Mouse (Mus musculus) MN1 (cell line): ENCODE data around the gene Pcsk4.

Experiments
- DNase-seq: peaks from one replicate; pipeline ENCODE4 v3.0.0-alpha.2; 2016; ENCODE audit warnings: low spot score

Pcsk4 gene

DNA sequence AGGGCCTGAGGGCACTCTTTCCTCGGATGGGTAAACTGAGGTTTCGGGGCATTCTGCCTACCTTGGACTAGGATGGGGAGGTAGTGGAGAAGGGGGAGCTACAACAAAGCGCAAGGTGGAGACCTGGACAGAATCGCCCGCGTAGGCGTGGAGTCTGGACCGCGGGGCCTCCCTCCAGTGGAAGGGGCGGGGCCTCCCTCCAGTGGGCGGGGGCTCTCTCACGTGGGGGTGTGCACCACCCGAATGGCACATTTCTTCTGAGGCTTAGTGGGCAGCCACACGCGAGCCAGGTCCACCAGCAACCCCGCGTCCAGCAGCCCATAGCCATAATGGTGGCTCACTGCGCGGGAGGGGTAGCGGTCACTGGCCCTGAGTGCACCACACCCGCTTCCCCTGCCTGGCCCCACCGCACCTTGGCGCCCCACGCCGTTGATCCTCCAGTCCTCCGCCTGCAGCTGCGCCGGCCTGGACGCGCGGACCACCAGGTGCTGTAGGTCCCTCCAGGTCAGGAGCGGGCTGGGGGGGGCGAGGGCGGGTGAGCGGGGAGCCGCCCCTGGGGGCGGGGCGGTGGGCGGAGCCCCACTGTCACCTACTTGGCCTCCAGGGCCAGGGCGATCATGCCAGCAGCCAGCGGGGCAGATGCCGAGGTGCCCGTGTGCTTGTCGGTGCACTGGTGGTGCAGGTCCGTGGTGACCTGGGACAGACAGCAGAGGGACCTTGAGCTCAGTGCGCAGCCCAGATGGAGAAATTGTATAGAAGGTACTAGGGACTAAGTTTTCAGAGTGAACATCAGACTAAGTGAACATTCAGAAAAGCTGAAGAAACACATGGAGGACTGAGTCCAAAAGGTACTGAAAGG, 5.8 kb downstream of the Pcsk4 start:
- peak; percentile 66 for DNase-seq

DNA sequence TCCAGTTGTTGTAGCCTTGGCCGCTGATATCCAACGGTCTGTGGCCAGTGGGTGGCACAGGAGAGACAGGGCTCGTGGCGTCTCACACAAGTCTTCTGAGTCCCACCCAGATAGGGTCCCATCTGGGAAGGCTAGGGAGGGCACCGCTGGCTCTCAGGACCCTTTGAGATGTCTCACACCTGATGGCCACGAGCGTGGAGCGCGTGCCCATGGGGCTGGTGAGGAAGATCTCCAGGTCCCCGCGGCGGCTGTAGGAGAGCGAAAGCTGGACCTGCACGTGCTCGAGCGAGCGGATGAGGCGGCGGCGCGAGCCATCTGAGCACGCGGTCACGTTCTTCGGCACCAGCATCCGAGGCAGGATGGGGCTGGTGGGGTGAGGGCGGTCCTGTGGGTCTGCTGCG, 6.5 kb downstream of the Pcsk4 start:
- peak; percentile 43 for DNase-seq

DNA sequence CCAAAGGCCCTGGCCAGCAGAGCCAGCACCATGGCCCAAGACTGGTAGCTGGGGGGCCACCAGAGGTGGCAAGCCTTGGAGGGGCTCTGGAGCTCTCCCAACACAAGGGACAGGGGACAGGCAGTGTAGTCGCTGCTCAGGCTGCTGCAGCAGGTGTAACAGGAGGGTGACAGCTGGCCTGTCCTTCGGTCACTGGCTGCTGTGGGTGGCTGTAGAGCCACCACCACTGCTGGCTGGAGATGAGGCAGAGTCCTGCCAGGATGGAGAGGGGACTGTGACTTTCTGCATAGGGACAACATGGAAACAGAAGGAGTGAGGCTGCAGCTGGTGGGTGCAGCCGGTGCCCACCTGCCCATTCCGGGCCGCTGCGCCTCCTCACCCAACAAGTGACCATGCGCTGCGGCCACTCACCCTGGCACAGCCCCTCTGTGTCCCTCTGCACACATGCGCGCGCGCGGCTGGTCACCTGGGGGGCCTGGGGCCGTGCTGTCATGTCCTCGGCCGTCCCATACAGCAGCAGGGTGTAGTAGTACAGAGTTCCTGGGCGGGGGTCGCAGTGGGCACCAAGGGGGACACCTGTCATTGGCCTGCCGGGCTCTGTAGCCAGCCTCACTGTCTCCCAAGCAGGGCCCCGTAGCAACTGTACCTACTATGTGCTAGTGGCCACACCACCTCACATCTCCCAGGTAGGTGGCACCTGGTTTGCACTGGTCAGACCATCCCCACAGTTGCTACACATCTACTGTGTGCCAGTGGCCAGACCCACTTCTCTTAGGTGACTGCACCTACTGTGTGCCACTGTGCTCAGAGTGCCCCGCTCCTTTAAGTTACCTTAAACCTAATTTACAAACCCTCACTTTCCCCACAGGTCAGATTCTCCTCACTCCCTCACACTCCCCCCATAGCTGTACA, 7.4 kb downstream of the Pcsk4 start:
- no peak for DNase-seq

DNA sequence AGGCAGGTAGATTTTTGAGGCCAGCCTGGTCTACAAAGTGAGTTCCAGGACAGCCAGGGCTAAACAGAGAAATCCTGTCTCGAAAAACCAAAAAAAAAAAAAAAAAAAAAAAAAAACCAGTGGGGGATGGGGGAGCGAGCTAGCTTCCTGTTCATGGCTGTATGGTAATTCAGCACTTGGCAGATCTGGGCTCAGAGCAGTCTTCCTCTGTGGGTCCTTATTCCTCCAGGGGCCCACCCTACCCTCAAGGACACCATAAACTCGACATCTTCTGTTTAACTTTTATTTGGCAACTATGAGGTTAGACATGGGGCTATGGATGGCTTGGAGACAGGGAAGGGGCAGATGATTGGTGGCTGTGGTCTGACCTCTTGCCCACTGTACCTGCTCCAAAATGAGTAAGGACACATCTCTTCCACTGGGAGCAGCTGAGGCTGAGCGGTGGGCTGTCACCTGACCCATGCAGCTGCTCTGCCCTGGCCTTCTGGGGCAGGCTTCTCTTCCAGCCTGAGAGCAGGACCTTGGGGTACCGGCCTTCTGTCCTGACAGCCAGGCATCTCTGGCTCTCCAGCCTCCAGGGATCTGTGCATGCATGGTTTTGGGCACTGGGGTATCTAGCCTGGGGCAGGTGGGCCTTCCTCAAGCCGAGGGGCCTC, 8.2 kb downstream of the Pcsk4 start:
- no peak for DNase-seq

DNA sequence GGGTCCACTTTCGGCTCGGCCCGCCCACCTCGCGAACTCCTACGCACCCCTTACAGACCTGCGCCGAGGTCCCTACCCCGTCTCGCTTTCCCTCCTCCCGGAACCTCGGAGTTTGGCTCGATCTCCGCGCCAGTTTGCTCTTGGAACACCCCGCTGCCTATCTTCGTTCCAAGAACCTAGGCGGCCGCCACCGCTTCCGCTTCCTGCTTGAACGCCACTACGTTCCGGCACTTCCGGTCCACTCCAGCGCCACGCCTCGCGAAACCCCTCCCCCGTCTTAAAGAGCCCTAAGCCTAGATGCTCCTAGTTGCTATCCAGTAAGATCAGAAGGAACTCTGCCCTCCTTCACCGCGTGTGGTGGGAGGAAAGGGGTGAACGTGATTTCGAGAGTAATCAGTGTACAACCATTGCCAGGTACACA, 8.9 kb downstream of the Pcsk4 start, which contains the start of gene 2310011J03Rik:
TSS of gene 2310011J03Rik (minus strand) at position 198 of the 421 bp plus-strand sequence.
- DNase-seq = peak; percentile 87

DNA sequence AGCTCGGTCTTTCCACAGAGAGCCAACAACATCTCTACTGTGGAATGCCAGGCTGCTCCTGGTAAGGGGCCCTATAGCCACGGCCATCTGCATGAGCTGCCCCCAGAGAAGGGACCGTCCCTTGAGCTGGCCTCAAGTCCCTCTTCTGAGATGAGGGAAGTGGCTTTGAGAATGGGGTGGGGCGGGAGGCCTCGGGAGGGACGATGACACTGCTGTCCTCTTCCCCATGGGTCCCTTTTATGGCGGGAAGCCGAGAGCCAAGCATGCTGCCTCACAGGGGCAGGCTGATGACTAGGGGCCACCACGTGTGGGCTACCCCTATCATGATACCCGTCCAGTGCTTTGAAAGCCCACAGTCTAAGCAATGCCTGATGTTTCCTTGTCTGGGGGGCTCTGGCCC, 12.3 kb downstream of the Pcsk4 start:
- no peak for DNase-seq

DNA sequence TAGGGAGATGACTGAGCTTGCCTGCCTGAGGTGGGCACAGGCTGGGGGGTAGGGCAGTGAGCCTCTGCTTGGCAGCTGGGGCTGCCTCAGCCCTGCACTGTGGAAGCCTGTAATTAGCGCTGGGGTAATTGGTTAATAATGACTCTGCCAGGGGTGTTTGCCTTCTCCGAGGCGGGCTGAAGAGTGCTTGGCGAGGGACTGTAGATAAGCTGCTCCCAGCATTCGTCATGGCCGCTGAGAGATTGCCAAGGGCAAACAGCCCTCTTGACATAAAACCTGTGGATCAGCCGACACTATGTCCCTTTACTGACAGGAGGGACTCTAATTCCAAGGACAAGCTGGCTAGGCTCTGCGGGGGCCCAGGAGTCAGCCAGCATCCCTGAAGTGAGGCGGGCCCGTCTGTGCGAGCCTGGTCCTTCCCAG, 12.9 kb downstream of the Pcsk4 start:
- peak; percentile 75 for DNase-seq

DNA sequence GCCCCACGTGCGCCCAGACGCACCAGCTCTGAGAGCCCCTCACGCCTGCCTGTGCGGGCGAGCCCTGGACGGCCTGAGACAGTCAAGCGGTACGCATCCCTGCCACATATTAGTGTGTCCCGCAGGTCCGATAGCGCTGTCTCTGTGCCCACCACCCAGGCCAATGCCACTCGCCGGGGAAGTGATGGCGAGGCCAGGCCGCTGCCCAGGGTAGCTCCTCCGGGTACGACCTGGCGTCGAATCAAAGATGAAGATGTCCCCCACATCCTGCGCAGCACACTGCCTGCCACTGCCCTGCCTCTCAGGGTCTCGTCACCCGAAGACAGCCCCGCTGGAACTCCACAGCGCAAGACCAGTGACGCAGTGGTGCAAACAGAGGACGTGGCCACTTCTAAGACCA, 14.0 kb downstream of the Pcsk4 start:
- DNase-seq = no peak

DNA sequence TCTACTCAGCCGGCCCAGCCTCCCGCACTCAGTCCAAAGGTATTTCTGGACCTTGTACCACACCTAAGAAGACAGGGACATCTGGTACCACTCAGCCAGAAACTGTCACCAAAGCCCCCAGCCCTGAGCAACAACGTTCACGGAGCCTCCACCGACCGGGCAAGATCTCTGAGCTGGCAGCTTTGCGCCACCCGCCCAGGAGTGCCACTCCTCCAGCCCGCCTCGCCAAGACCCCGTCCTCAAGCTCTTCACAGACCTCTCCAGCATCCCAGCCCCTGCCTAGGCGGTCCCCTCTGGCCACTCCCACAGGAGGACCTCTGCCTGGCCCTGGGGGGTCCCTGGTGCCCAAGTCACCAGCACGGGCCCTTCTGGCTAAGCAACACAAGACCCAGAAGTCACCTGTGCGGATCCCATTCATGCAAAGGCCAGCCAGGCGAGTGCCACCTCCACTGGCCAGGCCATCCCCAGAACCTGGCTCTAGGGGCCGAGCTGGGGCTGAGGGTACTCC, 14.8 kb downstream of the Pcsk4 start:
- no peak for DNase-seq

DNA sequence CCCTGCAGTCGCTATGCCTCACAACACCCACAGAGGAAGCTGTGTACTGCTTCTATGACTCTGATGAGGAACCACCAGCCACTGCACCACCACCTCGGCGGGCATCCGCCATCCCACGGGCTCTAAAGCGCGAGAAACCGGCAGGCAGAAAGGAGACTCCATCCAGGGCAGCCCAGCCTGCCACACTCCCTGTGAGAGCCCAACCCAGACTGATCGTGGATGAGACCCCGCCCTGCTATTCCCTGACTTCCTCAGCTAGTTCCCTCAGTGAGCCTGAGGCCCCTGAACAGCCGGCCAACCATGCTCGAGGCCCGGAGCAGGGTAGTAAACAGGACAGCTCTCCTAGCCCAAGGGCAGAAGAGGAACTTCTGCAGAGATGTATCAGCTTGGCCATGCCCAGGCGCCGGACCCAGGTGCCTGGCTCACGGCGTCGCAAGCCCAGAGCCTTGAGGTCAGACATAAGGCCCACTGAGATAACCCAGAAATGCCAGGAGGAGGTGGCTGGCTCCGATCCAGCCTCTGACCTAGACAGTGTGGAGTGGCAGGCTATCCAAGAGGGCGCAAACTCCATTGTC, 15.6 kb downstream of the Pcsk4 start:
- DNase-seq = peak; percentile 68

DNA sequence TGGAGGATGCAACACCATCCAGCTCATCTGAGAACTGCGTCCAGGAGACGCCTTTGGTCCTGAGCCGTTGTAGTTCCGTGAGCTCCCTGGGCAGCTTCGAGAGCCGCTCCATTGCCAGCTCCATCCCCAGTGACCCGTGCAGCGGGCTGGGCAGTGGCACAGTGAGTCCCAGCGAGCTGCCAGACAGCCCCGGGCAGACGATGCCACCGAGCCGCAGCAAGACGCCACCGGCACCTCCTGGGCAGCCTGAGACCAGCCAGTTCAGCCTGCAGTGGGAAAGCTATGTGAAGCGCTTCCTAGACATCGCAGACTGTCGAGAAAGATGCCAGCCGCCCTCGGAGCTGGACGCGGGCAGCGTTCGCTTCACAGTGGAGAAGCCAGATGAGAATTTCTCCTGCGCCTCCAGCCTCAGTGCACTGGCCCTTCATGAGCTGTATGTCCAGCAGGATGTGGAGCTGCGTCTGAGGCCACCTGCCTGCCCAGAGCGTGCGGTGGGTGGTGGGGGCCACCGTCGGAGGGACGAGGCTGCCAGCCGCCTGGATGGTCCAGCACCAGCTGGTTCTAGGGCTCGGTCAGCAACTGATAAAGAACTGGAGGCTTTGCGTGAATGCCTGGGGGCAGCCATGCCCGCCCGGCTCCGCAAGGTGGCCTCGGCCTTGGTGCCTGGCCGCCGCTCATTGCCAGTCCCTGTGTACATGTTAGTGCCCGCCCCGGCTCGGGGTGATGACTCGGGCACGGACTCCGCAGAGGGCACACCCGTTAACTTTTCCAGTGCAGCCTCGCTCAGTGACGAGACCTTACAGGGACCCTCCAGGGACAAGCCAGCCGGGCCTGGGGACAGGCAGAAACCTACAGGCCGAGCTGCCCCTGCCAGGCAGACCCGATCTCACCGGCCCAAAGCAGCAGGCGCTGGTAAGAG, 16.5 kb downstream of the Pcsk4 start:
- DNase-seq = no peak

DNA sequence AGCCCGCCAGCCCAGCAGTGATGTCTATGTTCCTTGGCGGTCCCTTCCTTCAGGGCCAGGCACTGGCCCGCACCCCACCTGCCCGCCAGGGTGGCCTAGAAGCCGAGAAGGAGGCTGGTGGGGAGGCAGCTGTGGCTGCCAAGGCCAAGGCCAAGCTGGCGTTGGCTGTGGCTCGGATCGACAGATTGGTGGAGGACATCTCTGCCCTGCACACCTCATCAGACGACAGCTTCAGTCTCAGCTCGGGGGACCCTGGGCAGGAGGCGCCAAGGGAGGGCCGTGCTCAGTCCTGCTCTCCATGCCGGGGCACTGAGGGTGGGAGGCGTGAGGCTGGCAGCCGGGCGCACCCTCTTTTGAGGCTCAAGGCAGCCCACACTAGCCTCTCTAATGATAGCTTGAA, 17.7 kb downstream of the Pcsk4 start:
- DNase-seq = no peak

DNA sequence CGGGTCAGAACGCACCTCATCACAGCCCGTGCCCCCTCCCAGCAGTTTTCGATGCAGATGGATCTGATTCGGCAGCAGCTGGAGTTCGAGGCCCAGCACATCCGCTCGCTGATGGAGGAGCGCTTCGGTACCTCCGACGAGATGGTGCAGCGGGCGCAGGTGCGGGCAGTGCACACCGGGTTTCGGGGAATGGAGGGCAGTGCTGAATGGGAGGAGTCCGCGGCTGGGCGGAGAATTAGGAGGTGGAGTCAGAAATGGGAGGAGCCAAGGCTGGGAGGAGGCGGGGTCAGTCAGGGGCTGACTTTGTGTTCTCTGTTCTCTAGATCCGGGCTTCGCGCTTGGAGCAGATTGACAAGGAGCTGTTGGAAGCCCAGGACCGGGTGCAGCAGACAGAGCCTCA, 24.4 kb downstream of the Pcsk4 start:
- DNase-seq = no peak

DNA sequence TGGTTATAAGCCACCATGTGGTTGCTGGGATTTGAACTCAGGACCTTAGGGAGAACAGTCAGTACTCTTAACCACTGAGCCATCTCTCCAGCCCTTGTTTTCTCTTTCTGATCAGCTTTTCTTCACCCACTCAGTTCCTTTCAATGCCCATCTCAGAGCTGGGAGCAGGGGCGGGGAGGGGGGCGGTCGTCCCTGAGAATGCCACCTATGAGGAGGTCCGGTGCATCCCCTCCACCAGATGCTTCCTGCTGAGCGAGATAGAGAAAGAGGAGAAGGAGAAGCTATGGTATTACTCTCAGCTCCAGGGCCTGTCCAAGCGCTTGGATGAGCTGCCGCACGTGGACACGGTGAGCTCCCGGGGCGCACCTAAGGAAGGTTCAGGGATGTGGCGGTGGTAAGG, 24.8 kb downstream of the Pcsk4 start:
- DNase-seq = no peak

DNA sequence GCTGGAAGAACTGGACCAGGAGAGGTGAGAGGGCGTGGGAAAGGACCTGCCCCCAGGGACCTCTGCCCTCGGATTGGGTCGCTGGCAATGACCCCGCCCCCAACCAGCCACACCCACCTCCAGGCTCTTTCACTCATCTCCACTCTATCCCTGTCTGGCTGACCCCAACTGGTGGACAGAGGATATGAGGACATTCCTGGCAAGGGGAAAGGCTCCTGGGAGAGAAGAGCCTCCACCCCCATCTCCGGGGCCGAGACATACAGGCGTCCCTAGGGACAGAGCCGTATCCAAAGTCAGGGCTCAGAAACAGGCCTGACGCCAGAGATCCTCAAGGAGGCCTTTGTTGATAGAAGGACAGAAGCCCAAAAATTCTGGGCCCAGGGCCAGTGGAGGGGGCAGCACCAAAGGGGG, 26.8 kb downstream of the Pcsk4 start:
- peak; percentile 90 for DNase-seq

DNA sequence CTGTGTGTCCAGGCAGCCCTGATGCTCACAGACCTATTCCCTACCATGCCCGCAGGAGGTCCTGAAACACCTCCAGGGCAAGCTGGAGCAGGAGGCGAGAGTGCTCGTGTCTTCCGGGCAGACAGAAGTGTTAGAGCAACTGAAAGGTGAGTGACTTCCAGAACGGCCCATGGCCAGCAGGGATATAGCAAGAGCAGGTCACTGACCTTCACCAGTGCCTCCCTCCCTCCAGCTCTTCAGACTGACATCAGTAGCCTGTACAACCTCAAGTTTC, 27.3 kb downstream of the Pcsk4 start:
- no peak for DNase-seq

DNA sequence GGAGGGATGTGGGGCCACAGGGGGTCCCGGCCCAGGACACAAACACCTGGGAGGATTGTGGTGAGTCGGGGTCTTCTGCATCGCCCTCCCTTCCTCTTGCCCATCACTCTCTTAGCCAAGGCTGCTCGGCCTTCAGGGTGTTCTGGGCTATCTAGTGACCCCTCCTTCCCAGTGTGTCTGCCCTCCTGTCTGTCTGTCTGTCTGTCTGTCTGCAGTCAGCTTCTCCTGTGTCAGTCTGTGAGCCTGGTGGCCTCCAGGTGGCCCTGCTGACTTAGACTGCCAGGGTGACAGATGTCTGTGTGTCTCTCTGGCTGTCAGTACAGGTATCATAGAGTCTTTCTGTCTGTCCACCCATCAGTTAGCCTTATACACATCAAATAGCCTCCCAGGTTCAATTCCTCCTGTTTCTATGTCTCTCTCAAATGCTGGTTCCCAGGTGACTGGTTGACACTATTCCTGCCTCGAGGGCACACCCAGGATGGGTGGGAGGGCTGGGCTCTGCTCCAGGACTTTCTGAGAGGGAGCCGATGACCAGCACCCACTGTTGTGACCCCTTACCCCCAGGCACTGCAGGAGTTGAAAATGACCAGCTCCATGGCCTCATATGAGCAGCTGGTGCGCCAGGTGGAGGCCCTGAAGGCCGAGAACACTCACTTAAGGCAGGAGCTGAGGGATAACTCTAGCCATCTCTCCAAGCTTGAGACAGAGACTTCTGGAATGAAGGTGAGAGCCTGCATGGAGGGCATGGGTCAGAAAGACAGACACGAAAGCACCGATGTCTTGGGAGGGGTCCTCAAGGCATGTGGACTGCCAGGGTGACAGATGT, 27.8 kb downstream of the Pcsk4 start:
- no peak for DNase-seq

DNA sequence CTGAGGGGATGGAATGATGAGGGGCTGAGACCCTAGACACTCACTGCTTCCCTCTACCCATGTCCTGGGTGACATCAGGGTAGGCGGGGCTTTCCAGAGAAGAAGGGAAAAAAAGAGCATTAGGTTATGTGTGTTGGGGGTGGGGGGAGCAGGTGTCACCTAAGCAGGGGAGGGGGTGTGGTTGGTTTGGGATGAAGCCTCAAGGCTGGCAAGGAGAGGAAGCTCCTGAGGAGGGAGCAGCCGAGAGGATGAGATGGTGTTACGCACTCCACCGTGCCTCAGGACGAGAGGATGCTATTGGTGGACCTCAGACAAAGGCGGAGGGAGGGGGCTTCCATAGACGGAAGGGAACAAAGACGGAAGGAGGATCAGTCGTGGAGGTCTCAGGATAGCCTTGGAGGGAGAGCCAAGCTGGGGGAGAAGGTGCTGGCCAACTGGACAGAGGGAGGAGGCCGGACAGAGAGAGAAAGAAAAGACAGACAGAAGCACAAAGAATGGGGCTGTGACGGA, 28.6 kb downstream of the Pcsk4 start:
- no peak for DNase-seq

DNA sequence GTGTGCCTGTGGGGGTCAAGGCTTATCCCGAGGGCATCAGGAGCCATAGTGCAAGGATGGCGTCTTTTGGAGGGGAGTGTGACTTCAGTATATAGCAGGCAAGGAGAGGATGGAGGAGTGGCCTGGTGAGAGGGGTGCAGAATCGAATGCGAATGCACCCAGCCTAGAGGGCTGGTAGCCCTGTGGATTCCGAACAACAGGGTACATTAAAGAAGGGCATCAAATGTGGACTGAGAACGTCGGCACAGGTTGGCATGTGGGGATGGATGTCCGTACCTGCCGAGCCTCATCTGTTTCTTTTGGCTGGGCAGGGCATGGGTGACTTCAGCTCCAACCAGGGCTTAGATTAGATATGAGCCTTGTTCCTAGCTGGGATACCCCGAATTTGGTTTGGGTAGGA, 29.5 kb downstream of the Pcsk4 start:
- no peak for DNase-seq

DNA sequence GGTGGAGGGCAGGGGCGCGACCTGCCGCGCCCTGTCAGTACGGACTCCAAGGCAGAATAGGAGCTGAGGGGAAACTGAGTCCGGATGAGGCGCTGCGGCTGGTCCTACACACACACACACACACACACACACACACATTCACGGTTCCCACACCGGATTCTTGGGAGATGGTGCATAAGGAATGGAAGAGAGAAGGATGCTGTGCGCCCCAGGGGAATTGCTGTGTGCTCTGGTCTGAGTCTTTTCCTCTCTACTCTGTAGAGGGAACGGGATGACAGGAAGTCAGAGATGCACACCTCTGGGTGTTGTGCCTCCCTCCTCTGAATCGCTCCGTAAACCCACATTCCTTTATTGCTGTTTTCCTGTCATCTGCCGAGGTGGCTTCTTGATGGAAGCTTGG, 30.0 kb downstream of the Pcsk4 start:
- peak; percentile 66 for DNase-seq
